Mouse (Mus musculus): ENCODE measurements around the gene Cd8a. TPM values are rescaled to one million over a fixed set of nuclear protein-coding genes. Genes with fewer than 3 reads are reported as not detected.

Cd8a gene
- polyA plus RNA-seq, 1 experiment from 2014 or later: 0.10 TPM

- H3K4me3 ChIP-seq (ENCODE audit: low read depth, low read length): no peak overlapping the region
- H3K4me2 ChIP-seq (replicated peaks; ENCODE audit: low read depth, low read length): no peak overlapping the region
- 87% methylated on average over 3 of the region's 3 CpGs for WGBS
- no peak overlapping the region for H3K9ac ChIP-seq (replicated peaks; ENCODE audit: low read depth)
- no peaks in the 10 kb centered on the region for H3K4me1 ChIP-seq (ENCODE audit: insufficient read depth, low read depth, low read length)
- no peaks in the 10 kb centered on the region for H3K27me3 ChIP-seq (replicated peaks; ENCODE audit: insufficient read depth, low read length)
- TF ChIP-seq EP300 (IDR thresholded peaks at IDR 0.05) (no peak), CTCF (IDR thresholded peaks at IDR 0.05) (0 out of 2 replicates have a peak, but pooled peaks have one; percentile 7)
- ATAC-seq: no peak
- no peaks in the 10 kb centered on the region for H3K36me3 ChIP-seq (ENCODE audit: insufficient read depth, low read length)
- H3K27ac ChIP-seq (ENCODE audit: low read length): no peak overlapping the region
- DNase-seq (ENCODE audit: low spot score): no peak
- no peaks in the 10 kb centered on the region for H3K9me3 ChIP-seq (ENCODE audit: low read length)
Observed at GRCm38 (mm10) chr6:71351201-71351600, 22.0 kb upstream of the Cd8a start.

GRCm38 (mm10) chr6:71352201-71352600, 21.0 kb upstream of the Cd8a start:
- H3K9me3 ChIP-seq (ENCODE audit: low read length): no peaks in the 10 kb centered on the region
- WGBS: 85% methylated on average over 6 of the region's 6 CpGs
- H3K9ac ChIP-seq (replicated peaks; ENCODE audit: low read depth): no peak overlapping the region
- H3K27me3 ChIP-seq (replicated peaks; ENCODE audit: insufficient read depth, low read length): no peaks in the 10 kb centered on the region
- no peak for DNase-seq (ENCODE audit: low spot score)
- no peak for ATAC-seq
- no peak overlapping the region for H3K4me3 ChIP-seq (ENCODE audit: low read depth, low read length)
- no peak overlapping the region for H3K27ac ChIP-seq (ENCODE audit: low read length)
- no peak overlapping the region for H3K4me2 ChIP-seq (replicated peaks; ENCODE audit: low read depth, low read length)
- H3K36me3 ChIP-seq (ENCODE audit: insufficient read depth, low read length): no peaks in the 10 kb centered on the region
- no peak for TF ChIP-seq CTCF (IDR thresholded peaks at IDR 0.05)
- TF ChIP-seq EP300 (IDR thresholded peaks at IDR 0.05): no peak
- H3K4me1 ChIP-seq (ENCODE audit: insufficient read depth, low read depth, low read length): no peaks in the 10 kb centered on the region

GRCm38 (mm10) chr6:71352866-71353427, 20.3 kb upstream of the Cd8a start:
- Histone ChIP-seq H3K36me3 (ENCODE audit: insufficient read depth, low read length) (no peaks in the 10 kb centered on the region), H3K27ac (ENCODE audit: low read length) (no peak overlapping the region), H3K9me3 (ENCODE audit: low read length) (no peaks in the 10 kb centered on the region), H3K4me3 (ENCODE audit: low read depth, low read length) (no peak overlapping the region), H3K27me3 (replicated peaks; ENCODE audit: insufficient read depth, low read length) (no peaks in the 10 kb centered on the region), H3K9ac (replicated peaks; ENCODE audit: low read depth) (no peak overlapping the region), H3K4me2 (replicated peaks; ENCODE audit: low read depth, low read length) (no peak overlapping the region), H3K4me1 (ENCODE audit: insufficient read depth, low read depth, low read length) (no peaks in the 10 kb centered on the region)
- ATAC-seq (no peak), DNase-seq (ENCODE audit: low spot score) (no peak)
- 76% methylated on average over 10 of the region's 10 CpGs for WGBS
- TF ChIP-seq CTCF (IDR thresholded peaks at IDR 0.05) (no peak), EP300 (IDR thresholded peaks at IDR 0.05) (no peak)

- Histone ChIP-seq H3K9ac (replicated peaks; ENCODE audit: low read depth) (no peak overlapping the region), H3K27ac (ENCODE audit: low read length) (no peak overlapping the region), H3K4me3 (ENCODE audit: low read depth, low read length) (no peak overlapping the region), H3K36me3 (ENCODE audit: insufficient read depth, low read length) (no peaks in the 10 kb centered on the region), H3K4me2 (replicated peaks; ENCODE audit: low read depth, low read length) (no peak overlapping the region), H3K9me3 (ENCODE audit: low read length) (no peaks in the 10 kb centered on the region), H3K4me1 (ENCODE audit: insufficient read depth, low read depth, low read length) (no peaks in the 10 kb centered on the region), H3K27me3 (replicated peaks; ENCODE audit: insufficient read depth, low read length) (no peaks in the 10 kb centered on the region)
- 81% methylated on average over 2 of the region's 2 CpGs for WGBS
- no peak for TF ChIP-seq EP300 (IDR thresholded peaks at IDR 0.05)
- TF ChIP-seq CTCF (IDR thresholded peaks at IDR 0.05): no peak
- no peak for DNase-seq (ENCODE audit: low spot score)
- ATAC-seq: no peak
Observed at GRCm38 (mm10) chr6:71353722-71354121, 19.5 kb upstream of the Cd8a start.

- DNase-seq (ENCODE audit: low spot score) (no peak), ATAC-seq (no peak)
- WGBS: 87% methylated on average over 7 of the region's 7 CpGs
- Histone ChIP-seq H3K9ac (replicated peaks; ENCODE audit: low read depth) (no peak overlapping the region), H3K4me2 (replicated peaks; ENCODE audit: low read depth, low read length) (no peak overlapping the region), H3K4me1 (ENCODE audit: insufficient read depth, low read depth, low read length) (no peaks in the 10 kb centered on the region), H3K36me3 (ENCODE audit: insufficient read depth, low read length) (no peaks in the 10 kb centered on the region), H3K27ac (ENCODE audit: low read length) (no peak overlapping the region), H3K27me3 (replicated peaks; ENCODE audit: insufficient read depth, low read length) (no peaks in the 10 kb centered on the region), H3K4me3 (ENCODE audit: low read depth, low read length) (no peak overlapping the region), H3K9me3 (ENCODE audit: low read length) (no peaks in the 10 kb centered on the region)
- TF ChIP-seq EP300 (IDR thresholded peaks at IDR 0.05) (no peak), CTCF (IDR thresholded peaks at IDR 0.05) (no peak)
Observed at GRCm38 (mm10) chr6:71357493-71357892, 15.7 kb upstream of the Cd8a start.

GRCm38 (mm10) chr6:71360221-71360620, 13.0 kb upstream of the Cd8a start:
- no peak overlapping the region for H3K27ac ChIP-seq (ENCODE audit: low read length)
- no peaks in the 10 kb centered on the region for H3K27me3 ChIP-seq (replicated peaks; ENCODE audit: insufficient read depth, low read length)
- H3K4me2 ChIP-seq (replicated peaks; ENCODE audit: low read depth, low read length): no peak overlapping the region
- H3K4me1 ChIP-seq (ENCODE audit: insufficient read depth, low read depth, low read length): no peaks in the 10 kb centered on the region
- H3K36me3 ChIP-seq (ENCODE audit: insufficient read depth, low read length): no peaks in the 10 kb centered on the region
- TF ChIP-seq CTCF (IDR thresholded peaks at IDR 0.05) (no peak), EP300 (IDR thresholded peaks at IDR 0.05) (no peak)
- no peak overlapping the region for H3K9ac ChIP-seq (replicated peaks; ENCODE audit: low read depth)
- no peak overlapping the region for H3K4me3 ChIP-seq (ENCODE audit: low read depth, low read length)
- no peaks in the 10 kb centered on the region for H3K9me3 ChIP-seq (ENCODE audit: low read length)
- 74% methylated on average over 4 of the region's 4 CpGs for WGBS
- ATAC-seq (no peak), DNase-seq (ENCODE audit: low spot score) (no peak)

- no peak overlapping the region for H3K27ac ChIP-seq (ENCODE audit: low read length)
- H3K4me3 ChIP-seq (ENCODE audit: low read depth, low read length): no peak overlapping the region
- H3K36me3 ChIP-seq (ENCODE audit: insufficient read depth, low read length): no peaks in the 10 kb centered on the region
- DNase-seq (ENCODE audit: low spot score): no peak
- no peaks in the 10 kb centered on the region for H3K27me3 ChIP-seq (replicated peaks; ENCODE audit: insufficient read depth, low read length)
- no peak overlapping the region for H3K4me2 ChIP-seq (replicated peaks; ENCODE audit: low read depth, low read length)
- H3K9me3 ChIP-seq (ENCODE audit: low read length): no peaks in the 10 kb centered on the region
- no peaks in the 10 kb centered on the region for H3K4me1 ChIP-seq (ENCODE audit: insufficient read depth, low read depth, low read length)
- no peak for ATAC-seq
- no peak overlapping the region for H3K9ac ChIP-seq (replicated peaks; ENCODE audit: low read depth)
- no peak for TF ChIP-seq EP300 (IDR thresholded peaks at IDR 0.05)
- no peak for TF ChIP-seq CTCF (IDR thresholded peaks at IDR 0.05)
- WGBS: 67% methylated on average over 5 of the region's 5 CpGs
Observed at GRCm38 (mm10) chr6:71360751-71361150, 12.5 kb upstream of the Cd8a start.

Data from lung, postnatal 0 days (tissue).